Mouse (Mus musculus): ENCODE results near the gene Thra.
"Not testable (repeated sequence)": the region's sequence is repeated elsewhere in the genome, so short reads cannot be mapped to it uniquely, and the experiment has no call there.

The Thra gene

GRCm38 (mm10) chr11:98715946-98716345 is 24.5 kb upstream of the Thra start:
- in situ Hi-C loops (cut with MboI, MseI): no loop called here

GRCm38 (mm10) chr11:98717904-98718303 is 22.5 kb upstream of the Thra start:
- in situ Hi-C loops (cut with MboI, MseI): no loop called here

DNA sequence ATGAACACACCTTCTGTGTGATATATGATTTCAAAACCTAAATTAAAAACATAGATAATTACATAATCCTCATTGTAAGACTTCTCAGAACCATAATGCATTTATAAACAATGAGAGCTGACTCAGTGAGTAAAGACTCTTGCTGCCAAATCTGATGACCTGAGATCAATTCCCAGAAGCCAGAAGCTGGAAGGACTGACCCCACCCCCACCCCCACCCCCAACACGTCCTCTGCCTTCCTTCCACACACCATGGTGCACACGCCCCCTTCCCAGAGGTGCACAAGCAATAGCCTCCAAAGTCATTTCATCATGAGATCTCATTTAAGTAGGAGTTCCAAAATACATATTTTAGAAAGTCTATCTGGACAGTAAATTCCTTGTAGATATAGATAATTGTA is 19.7 kb upstream of the Thra start:
- in situ Hi-C loops (cut with MboI, MseI): no loop called here

- in situ Hi-C loops (cut with MboI, MseI): no loop called here
Measured at GRCm38 (mm10) chr11:98721458-98722226, 18.8 kb upstream of the Thra start.

- in situ Hi-C loops (cut with MboI, MseI): no loop called here
Measured at GRCm38 (mm10) chr11:98723098-98723497, 17.3 kb upstream of the Thra start.

GRCm38 (mm10) chr11:98725926-98726506 is 14.4 kb upstream of the Thra start:
- in situ Hi-C loops (cut with MboI, MseI): no loop called here

DNA sequence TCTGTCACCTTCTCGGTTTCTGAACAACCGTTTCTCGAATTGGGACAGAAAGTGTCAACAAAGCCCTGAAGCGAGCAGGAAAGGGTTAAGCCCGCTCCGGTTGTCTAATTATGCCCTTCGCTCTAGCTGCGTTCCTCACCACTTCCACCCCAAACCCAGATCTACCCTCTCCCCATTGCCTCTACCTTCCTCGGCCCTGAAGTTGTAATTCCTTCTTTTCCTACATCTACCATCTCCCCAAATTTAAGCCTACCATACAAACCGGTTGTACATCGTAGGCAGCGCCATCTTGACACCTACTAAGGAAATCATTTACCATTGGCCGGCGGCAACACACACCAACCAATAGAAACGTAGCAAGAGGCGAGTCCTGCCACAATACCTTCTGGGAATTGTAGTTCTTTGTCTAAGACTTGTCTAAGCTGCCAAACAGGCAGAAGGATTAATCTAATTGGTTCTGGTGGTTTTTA is 11.3 kb upstream of the Thra start, which contains the start of gene Med24:
Gene Med24 (minus strand): TSS at position 317 of the 470 bp plus-strand sequence.
- in situ Hi-C loops (cut with MboI, MseI): no loop called here

GRCm38 (mm10) chr11:98730727-98731126 is 9.7 kb upstream of the Thra start:
- in situ Hi-C loops (cut with MboI, MseI): no loop called here

GRCm38 (mm10) chr11:98731134-98731533 is 9.3 kb upstream of the Thra start:
- in situ Hi-C loops (cut with MboI, MseI): no loop called here

GRCm38 (mm10) chr11:98734020-98734419 is 6.4 kb upstream of the Thra start:
- in situ Hi-C loops (cut with MboI, MseI): no loop called here

- in situ Hi-C loops (cut with MboI, MseI): no loop called here
Measured at GRCm38 (mm10) chr11:98735111-98735510, 5.3 kb upstream of the Thra start.

DNA sequence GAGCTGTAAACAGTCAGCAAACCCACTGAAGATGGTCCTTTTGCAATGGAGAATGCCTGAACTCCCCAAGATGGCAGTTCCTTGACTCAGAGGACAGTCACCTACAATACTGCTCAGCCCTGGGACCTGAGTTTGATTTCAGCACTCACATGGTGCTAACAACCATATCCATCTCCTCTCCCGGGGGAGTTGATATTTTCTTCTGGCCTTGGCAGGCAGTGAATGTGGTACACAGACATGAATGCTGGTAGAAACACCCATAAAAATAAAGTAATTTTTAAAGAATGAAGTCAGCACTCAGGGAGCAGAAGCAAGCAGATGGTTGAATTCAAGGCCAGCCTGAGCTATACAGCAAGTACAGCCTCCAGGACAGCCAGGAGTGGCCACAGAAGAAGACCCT is 4.3 kb upstream of the Thra start:
- in situ Hi-C loops (cut with MboI, MseI): no loop called here

DNA sequence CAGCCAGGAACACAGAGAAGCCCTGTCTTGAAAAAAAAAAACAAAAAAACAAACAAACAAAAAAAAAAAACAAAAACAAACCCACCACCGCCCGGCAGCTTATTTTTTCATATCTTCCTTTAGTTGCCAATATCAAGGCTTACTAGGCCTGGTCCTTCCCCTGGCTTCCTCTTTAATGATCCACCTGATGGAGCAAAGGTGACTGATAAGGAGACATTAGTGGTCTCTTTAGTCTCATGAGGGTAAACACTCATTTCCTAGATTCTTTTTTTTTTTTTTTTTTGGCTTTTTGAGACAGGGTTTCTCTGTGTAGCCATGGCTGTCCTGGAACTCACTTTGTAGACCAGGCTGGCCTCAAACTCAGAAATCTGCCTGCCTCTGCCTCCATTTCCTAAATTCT is 3.2 kb upstream of the Thra start:
- in situ Hi-C loops (cut with MboI, MseI): not testable (repeated sequence)

DNA sequence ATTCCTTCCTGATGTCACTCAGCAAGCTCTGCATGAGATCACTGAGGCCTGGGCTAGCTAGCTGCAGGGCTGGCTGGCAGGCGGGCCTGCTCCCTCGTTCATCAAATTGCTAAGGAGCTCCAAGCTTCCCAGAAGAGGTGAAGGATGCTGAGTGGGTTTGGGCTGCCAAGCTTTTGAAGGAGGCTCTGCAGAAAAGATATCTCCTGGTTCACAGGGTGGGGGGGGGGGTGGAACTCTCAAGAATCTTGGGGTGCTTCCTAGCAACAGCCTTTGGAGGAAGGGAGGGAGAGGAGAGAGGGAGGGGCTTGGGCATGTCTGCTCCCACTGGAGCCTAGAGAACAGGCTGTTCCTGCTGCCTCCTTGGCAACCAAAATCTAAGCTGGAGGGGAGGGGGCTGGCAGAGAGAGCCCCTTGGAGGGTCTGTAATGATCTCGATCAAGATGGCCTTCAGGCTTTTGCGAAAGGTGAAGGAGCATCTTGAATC is 2.0 kb upstream of the Thra start:
- in situ Hi-C loops (cut with MboI, MseI): no loop called here

DNA sequence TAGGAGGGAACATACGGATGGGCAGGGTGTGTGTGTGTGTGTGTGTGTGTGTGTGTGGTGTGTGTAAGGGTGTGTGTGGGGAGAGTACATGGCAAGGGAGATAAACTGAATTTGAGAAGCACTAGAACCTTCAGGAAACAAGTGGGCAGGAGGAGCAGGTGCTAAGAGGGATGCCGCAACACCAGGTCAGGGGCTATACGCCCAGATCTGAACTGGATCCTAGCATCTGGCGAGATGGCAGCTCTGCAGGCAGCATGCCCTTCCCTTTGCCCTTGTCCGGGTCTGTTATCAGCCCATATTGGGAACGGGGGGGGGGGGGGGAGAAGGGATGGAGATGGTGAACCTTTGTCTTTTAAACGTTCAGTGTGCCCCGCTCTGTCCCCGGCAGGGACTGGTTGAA is 1.5 kb upstream of the Thra start:
- in situ Hi-C loops (cut with MboI, MseI): no loop called here

DNA sequence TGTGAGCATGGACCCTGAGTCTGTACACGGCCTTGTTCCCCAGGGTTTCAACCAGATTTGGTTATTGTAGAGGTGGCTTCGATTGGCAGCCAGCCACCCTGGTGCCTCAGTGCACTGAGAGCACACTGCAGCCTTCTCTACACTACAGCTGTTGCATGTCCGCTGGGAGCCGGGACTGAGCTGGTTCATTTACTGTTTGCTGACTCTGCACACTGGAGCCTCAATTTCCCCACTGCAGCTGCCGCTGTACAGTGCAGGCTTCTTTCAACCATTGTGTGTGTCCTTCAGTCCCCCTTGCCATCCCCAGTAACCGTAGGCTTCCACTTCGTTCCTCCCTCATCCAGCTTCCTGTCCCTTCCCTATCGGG is 429 bp upstream of the Thra start:
- in situ Hi-C loops (cut with MboI, MseI): no loop called here

DNA sequence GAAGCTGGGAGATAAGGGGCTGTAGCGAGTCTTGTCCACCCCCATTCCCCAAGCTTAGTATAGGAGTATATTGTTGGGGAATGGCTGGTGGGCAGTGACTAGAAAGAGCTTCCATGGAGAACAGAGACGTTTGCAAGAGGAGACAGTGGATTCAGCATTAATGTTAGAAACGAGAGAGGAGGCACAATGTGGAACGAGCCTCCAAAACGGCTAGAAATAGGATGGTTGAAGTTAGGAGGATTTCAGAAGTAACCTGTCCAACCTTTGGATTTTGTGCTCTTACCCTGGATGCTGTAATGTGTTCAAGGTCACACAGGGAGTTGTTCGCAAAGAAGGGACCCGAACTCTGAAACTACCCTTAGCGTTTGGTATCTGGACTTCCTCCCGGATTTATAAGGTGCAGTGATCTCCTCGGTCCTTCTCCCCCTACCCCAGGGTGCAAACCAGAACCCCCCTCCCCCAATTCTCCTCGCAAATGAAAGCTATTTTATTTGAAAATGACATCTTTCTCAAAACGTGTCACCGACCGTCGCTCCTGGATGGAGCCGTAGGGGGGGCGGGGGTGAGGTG is 698 bp downstream of the Thra start:
- in situ Hi-C loops (cut with MboI, MseI): no loop called here

GRCm38 (mm10) chr11:98741622-98742396 is 1.4 kb downstream of the Thra start:
- in situ Hi-C loops (cut with MboI, MseI): no loop called here

- in situ Hi-C loops (cut with MboI, MseI): no loop called here
Measured at GRCm38 (mm10) chr11:98742397-98743291, 2.2 kb downstream of the Thra start.

DNA sequence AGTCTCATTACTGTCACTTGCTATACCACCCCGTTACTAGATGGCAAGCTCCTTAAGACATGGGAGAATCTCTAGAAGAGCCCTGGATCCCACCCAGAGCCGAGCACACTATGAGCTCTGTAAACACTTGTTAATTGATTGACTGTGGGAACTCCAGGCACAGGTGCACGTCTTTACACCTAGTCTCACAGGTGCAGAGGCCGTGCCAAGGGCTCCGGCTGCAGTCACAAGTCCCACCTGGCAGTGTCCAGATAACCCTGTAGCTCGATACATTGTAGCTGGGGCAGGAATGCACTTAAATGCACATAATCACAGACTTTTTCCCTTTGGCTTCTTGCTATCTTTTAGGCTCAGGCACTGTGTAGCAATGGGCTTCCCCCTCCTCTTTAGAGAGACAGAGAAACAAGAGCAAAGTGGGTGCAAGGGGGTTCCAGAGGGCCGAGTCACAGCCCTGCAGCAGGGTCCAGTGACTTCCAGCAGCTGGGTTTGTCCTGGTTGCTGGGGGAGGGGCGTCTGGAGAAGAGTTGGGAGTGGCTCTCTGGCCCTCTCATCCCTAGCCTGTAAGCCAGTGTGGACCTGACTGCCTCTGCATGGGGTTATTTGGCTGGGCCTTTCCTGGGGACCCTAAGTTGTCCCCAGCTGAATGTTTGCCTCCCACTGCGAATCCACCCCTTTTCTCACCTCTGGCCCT is 3.4 kb downstream of the Thra start:
- in situ Hi-C loops (cut with MboI, MseI): no loop called here
